Mouse (Mus musculus) cerebellum, postnatal 25 days (tissue): Measurements from ENCODE around the gene Golga5.

Experiments used
- DNase-seq, 2 experiments: peaks; one replicate each; pipeline ENCODE4 v3.0.0; 2021; ENCODE audit warnings: mixed read lengths in 2 of 2

Golga5 gene

DNA sequence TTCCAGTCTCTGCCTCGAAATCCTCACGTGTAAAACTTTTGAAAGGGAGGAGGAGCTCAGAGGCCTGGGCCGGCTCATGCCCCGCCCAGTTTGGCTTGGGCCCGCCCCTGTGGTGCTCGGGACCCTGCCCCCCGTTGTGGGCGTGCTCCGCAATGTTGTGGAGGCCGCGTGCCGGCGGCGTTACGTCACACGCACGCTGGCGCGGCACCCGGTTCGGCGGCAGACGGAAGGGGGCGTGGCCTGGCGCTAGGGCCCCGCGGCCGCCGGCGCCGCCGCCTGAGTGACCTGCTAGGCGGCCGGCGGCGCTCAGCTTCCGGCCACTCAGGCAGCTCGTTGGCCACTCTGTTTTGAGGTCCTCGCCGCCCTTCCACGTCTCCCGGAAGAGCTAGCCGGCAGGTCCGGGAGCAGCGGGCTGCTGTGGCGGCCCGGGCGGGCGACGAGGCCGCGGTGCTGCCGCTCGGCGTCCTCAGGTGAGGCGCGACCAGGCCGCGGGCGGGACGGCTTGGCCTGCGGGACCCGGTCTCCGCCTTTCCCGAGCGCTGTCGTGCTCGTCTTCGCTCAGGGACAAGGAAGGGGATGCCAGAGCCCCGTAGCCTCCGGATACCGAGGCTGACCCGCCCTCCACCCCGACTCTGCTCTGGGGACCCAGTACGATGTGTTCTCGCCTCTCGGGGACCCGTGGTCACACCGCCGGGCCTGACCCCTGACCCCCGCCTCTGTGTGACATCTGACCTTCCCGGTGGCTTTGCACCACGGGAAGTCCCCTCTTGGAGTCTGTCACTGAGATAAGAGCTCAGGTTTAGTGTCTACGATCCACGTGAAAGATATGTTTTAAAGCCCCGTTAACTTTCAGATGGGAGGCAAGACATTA lies at the start of gene Golga5:
Gene Golga5, plus strand, starts transcription at position 242 of the 871 bp plus-strand sequence.
- peak; percentile 98 to 99 for DNase-seq

DNA sequence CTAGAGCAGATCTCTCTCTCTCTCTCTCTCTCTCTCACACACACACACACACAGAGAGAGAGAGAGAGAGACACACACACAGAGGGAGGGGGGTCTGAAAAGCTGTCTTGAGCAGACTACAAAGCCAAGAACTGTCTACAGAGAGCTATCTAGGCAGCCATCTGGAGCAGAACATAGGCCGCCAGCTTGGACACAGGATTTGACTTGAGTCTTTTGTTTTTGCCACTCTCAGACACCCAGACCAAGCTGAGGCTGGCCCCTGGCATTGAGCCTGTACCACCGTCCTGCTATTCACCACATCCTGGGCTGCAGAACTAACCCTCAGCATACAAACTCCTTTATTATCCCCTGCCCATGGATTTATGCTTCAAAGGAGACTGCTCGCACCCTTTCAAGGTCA lies 49.4 kb upstream of the Golga5 start:
- peak; percentile 66 to 69 for DNase-seq

DNA sequence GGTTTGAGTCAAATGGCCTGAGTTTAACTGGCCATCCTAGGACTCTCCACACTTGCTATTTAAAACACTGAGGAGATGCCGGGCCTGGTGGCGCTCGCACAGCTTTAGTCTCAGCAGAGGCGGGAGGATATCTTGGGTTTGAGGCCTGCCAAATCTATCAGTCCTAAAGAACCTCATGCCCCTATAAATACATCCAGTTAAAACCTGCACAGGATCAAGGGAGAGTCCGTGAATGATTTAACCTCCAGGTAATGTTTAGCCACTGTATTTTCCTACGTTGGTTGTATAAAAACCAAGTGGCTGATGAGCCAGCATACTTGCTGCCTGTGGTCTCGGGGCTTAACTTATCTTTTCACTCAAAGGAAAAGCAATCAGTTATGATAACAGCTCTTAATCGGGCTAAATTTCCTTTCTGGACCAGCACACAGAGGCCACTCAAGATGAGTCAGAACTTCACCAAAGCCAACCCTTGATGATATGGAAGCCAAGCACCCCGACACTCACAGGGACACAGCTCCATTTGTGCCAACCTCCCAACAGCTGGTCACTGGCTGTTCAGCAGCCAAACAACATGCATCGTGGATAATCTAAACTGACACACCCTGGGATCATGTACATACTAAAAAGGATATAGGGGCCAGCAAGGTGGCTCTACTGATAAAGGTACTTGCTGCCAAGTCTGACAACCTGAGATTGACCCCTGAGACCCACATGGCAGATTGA lies 48.6 kb upstream of the Golga5 start:
- DNase-seq = peak in 1 of 2 experiments; percentile 14

DNA sequence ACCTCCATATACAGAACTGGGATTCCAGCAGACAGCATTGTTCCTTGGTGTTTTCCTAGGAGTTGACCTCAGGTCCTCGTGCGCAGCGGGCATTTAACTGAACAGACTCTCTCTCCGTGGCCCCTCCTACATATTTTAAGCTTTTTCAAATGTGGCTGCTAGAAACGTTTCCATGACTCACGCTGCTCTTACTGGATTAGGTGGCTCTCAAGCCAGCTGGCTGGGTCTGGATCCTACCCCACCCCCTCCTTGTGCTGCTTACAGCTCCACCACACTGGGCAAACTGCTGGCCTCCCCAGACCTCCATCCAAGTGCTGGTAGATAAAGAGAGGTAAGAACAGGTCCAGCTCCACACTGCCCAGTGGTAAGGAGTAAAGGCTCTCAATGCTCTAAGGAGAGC lies 46.9 kb upstream of the Golga5 start:
- peak in 1 of 2 experiments; percentile 60 for DNase-seq

DNA sequence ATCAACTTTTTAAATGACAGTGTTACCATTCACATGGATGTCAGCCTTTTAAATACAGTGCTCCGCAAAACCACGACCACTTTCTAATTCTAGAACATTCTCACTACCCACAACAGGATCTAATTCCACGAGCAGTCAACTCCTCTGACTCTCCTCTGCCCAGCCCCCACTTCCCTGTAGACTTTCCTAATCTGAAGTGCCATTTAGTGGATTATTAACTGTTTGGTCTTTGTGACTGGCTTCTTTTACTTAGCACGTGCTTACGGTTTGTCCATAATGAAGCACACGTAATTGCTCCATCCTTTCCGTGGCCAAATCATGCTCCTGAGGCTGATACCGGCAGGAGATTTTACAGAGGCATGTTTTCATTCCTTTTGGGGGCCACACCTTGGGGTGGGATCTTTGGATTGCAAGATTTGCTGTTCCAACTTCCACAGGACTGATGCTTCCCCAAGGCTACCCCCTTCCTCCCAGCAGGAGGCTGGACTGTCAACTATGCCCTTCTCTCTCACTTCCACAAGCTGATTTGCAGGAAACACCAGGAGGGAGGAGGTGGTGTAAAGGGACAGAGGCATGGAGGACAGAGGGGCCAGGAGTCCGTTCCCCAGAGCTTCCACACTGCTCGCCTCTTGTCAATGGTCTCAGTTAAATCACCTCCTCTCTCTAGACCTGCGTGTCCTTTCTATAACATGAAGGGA lies 46.2 kb upstream of the Golga5 start:
- no peak for DNase-seq

DNA sequence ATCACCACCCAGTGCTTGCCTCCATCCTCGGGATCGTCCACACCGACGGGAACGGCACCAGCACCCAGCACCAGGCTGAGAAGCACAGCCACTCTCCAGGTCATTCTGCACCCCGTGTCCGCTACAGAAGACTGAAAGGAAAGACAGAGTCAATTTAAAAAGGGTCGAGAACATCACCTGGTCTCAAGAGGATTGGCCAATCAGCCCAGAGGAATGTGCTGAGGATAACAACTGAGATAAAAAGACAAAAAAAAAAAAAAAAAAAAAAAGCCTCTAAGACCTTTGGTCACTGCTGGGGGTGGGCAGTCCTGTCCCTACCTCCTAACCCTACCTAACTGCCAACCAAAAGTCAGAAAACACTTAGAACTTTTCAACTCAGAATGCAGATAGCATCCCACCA lies 45.3 kb upstream of the Golga5 start:
- DNase-seq = no peak

DNA sequence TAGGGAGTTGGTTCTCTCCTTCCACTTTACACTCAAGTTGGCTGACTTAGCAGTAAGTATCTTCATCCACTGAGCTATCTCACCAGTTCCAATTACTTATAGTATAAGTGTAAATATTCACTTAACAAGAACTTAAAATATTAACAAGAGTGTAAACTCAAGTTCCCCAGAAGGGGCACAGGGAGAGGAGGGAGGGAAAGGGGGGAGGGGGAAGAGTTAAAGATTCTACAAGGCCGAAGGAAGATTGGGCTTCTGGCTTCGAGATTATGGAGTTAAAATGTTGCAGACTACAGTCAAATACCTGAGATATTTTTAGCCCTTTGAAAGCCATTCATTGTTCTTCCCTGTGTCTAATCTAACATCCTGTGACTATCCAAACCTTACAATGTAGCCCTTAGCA lies 44.5 kb upstream of the Golga5 start:
- DNase-seq = no peak

DNA sequence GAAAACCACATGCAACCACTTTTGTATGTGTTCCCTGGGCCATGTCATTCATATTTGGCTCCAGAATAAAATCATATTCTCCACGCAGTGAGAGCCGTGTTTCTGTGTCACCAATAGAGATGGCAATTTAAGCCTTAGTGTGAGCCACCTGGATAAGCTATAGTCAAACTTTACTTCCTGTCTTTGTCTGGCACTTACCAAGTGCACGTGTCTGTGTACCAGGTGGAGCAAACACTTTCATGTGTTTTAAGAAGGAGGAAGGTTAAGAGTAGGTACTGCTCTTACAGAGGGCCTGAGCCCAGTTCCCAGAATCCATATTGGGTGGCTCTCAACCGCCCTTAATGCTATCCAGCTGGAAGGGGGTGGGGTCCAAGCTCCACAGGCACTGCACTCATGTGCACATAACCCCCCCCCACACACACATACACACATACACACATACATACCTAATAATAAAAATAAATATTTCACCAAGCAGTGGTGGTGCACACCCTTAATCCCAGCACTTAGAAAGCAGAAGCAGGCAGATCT lies 43.8 kb upstream of the Golga5 start:
- DNase-seq = no peak

DNA sequence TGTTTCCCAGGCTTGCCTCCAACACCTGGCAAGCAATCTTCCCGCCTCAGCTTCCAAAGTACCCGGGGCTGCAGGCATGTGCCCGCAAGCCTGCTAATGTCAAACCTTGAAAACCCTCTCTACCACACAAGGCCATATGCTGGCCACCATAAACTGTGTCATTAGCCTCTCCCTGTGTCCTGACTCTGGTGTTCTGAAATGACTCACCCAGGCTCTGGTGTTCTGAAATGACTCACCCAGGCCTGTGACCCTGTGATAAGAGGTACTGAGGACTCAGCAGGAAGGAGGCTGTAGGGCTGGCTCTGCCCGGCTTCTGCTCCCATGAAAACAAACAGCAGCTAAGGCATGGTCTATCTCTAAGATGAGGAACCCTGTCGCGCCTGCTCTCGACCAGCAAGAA lies 42.6 kb upstream of the Golga5 start:
- DNase-seq = no peak

DNA sequence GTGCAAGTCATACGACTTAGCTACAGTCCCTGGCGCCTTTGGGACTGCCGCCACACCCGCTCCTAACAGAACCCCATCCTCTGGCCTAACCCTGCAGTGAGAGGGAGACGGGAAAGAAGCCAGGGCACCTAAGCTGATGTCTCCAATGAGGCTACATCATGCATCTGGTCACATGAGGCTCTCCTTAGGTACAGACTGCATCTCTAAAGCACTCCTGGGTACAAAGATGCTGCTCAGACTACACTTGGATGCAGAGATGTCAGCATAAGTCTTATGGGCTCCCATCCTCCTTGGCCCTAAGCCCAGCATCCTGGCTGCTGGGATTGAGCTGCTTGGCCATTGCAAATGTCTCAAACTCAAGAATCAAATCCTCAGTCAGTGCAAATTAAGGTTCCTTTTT lies 39.3 kb upstream of the Golga5 start:
- no peak for DNase-seq

DNA sequence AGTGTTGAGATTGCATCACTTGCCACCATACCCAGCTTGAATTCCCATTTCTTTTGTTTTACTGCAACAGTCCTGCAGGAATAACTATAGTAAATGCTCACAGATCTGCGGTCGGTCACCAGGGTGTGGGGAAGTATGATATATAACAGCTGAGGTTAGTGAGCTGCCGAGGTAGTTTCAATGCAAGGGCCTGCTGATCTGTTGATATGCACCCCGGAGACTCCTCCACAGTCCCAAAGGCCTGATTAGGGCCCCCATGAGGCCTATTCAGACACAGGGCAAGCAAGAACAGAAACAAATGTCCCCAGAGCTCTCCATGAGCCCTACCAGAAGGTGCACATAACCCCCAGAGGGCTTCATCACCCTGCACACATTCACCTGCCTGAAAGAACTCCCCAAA lies 38.7 kb upstream of the Golga5 start:
- DNase-seq = no peak

DNA sequence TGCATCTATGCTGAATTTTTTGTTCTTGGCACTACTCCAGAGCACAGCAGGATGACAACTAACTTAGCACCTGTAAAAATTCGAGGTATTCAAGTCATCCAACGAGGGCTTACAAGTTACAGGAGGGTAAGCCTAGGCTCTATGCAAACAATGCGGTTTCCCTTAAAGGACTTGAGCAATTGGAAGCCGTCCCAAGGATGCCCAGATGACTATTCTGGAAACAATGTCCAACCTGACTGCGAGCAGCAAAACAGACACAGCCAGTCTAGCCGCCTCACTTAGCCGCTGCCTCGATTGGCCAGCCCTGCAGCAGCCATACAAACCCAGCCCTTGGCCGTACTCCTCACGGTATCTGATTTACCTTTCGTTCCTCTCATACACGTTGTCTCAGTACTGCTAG lies 36.7 kb upstream of the Golga5 start:
- DNase-seq = no peak

DNA sequence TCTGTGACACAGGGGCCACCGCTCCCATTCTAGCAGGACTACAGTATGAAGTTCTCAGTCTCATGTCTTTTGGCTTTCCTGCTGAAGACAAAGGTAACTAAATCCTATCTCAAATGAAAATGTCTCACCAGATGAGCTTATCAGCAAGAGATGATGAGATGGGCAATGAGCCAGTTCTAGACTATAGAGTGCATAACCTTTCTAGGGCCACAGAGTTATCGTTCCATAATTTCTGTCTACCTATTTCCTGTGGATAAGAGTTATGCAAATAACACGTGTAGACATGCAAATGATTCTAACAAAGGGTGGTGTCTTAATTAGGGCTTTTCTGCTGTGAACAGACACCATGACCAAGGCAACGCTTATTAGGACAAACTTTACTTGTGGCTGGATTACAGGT lies 34.8 kb upstream of the Golga5 start:
- DNase-seq = no peak

DNA sequence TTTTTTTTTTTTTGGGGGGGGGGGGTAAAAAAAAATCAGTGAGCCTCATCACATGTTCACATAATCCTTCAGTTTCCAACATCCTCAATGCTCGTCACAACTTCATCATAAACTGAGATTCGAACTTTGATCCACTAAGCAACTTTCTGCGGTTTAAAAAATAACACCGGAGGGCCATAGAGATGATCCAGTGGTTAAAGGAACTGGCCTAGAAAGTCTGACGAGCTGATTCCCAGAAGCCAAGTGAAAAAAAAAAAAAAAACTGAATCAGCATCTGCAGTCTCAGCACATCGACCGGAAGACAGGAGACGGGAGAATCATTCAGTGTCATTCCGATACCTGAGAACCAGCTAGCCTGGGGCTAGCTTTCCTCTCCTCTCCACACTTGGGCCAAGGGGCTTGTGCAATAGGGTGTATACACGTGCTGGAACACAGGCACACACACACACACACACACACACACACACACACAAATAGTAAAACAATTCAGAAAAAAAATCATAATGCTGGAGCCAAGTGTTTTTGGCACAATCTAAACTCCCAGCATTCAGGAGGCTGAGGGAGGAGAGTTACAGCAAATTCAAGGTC lies 31.9 kb upstream of the Golga5 start:
- DNase-seq = no peak

DNA sequence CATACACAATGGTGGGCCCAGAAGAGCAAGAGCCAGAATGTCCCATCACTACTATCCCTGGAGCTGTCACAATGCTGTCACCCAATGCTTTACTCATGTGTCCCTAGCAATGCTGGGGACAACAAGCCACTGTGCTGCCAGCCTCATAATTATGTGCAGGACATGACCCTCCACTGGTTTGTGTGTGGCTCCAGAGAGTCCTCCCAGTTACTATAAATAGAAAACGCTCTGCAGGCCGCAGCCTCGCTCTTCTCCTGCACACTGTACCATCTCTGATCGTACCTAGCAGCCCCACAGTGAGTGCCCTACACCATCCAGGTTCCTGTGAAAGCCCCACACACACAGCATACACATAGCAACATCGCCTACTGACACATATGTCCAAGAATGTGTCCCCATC lies 31.0 kb upstream of the Golga5 start:
- DNase-seq = no peak

DNA sequence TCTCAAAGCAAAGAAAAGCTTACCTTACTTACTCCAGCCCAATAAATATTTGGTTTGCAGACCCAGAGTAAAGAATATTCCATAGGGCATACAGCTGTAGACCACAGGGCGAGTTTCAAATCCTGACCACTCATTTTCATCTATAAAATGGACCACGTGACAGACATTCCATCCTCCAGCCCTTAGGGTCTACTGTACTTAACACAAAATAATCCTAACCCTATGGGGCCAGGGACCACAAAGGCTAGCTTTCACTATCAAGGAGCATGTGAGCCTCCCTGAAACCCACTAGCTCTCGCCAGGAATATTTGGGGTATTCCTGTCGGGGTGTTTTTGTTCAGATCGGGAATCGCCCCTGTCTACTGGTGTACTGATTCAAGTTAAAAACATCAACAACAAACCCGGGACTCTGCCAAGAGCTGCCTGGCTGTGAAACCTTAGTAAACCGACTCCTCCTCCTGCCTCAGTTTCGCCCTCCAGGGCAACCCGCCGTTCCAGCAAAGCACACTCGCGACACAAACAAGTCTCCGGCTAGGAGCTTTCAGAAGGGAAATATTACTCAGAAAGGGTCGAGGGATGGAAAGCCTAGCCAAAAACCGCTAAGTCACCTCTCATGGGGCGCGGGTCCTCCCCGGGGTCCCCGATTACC lies 29.8 kb upstream of the Golga5 start:
- DNase-seq = no peak

DNA sequence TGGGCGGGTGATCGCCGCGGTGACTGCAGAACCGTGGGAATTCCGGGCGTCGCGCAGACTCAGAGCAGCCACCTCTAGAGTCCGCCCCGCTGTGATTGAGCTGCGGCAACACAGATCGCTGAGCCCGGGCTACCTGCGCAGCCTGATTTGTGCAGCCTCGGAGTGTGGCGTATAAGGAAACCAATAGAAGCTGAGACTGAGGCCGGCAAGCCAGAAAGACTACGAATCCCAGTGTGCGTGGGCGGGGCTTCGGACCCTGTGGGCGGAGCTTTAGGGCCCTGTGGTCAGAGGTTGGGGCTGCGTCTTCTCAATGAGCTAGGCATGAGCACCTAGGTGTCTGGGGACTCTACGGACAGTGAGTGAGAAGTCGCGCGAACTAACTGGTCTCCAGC lies 29.3 kb upstream of the Golga5 start, which contains the start of gene Lgmn:
Gene Lgmn, minus strand, starts transcription at position 182 of the 392 bp plus-strand sequence.
- peak; percentile 100 for DNase-seq

DNA sequence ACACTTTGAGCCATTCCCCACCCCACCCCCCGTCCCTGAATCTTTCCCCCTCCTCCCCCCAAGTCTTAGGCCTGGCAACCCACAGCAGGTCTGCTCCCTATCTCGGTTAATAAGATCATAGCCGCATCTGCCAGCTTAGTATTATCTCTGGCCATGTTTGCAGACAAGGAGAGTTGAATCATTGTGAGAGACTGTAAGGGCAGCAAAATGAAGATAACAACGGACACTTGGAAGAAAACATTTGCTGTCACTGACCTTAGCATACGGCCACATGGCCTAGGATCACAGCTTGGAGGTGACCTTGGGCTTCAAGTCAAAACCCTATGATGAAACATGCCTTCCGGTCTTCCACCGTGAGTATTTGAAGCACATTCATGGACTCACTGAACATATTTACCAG lies 28.4 kb upstream of the Golga5 start:
- no peak for DNase-seq

DNA sequence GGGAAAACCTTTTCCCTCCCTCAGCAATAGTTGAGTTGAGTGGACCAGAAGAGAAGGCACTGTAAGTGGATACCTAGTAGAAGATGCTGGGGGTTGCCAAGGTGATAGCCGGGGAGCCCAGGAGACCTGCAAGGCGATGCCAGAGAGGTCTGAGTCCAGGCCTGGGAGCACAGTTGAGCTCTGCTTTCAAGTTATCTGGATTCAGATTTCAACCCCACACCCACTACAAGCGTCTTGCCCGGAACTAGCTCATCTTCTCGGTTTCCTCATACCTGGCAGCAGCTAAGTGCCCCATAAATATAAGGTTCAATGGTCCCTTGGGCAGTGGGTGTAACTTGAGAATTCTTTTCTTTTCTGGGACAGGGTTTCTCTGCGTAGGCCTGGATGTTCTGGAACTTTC lies 27.8 kb upstream of the Golga5 start:
- no peak for DNase-seq

DNA sequence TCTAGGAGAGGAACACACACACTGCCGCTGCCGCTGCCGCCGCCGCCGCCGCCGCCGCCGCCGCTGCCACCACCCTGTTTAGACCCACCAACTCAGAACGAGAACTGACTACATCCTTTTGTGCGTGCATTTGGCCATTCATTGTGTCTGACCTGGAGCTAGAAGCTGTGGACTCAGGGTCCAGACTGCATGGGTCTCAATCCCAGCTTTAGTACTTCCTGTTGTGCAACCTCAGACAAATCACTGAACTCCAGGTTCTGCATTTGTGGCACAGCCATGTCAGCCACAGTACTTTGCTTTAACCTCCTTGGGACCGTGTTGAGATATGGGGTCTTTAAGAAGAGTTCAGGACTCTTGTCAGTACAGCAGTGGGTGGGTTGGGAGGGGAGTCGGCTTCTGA lies 26.3 kb upstream of the Golga5 start:
- no peak for DNase-seq

DNA sequence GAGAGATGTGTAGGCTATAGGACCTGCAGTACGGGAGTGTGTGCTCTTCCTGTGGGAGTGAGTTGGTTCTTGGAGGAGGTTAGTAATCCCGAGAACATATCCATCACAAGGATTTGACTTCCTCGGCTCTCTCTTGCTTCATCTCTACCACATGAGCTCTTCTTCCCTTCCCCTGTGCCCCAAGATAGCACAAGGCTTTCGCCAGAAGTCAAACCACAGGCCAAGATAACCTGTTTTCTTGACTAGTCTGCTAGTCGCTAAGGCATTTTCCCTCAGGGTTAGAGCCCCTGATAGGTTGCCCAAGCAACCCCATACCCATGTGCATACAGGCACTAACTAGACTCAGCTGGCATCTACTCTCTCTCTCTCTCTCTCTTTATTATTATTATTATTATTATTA lies 25.3 kb upstream of the Golga5 start:
- no peak for DNase-seq

DNA sequence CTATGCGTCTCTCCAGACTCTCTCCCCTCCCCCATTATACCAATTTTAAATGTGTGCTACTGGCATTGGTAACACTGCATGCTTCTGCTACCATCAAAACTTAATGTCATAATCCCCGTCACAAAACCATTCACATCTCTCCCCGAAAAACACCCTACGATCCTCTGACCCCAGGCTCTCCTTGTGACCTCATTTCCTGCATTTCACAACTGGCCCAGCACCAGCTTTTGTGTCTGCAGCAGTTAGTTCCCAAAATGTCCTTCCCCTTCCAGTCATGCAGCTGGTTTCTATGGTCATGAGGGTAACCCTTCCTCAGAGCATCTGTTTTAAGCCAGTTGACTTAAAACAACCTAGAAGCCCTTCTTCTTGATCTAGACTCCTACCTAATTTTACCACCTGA lies 23.5 kb upstream of the Golga5 start:
- no peak for DNase-seq
